Mouse (Mus musculus): ENCODE data around the gene Hpf1.

DNA sequence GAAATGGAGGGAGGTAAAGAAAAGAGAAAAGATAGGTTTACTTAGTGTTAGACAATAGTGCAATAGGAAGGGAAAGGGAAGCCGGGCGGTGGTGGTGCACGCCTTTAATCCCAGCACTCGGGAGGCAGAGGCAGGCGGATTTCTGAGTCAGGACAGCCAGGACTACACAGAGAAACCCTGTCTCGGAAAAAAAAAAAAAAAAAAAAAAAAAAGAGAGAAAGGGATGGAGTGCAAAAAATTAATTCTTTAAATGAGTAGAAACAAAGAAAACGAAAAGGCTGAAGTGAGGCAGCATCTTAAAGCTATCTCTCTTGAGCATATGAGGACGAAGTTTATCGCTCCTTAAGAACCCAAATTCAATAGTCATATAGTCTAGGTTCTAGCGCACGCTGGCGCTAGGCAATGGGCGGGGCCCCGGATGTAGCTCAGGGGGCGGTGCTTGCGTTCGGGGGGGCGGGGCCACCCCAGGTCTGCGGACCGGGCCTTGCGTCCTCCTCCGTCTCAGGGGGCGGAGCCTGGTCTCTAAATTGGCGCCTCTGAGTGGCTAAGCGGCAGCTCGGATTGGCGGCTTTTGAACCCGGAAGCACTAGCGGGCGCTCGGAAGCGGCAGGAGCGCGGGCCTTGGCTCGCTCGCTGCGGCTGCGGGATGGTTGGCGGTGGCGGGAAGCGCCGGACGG, at the start of gene Hpf1:
- TF ChIP-seq POLR2A (IDR thresholded peaks at IDR 0.05; ENCODE audit: borderline replicate concordance, control insufficient read depth, low read depth, low read length), result peak; percentile 74; the same call in 1 of the 2 replicates
- no peak for TF ChIP-seq CTCF (IDR thresholded peaks at IDR 0.05; ENCODE audit: control insufficient read depth, insufficient read depth, low read length)

Data from bone marrow, adult 2 months (tissue).